Mouse (Mus musculus) intestine, embryonic 16.5 days (tissue): ENCODE results near the gene Pou3f1. TPM values are rescaled to one million over a fixed set of nuclear protein-coding genes. Genes with fewer than 3 reads are reported as not detected.

Source experiments
- ATAC-seq: fragments of 200-750 bp; cut with Nextera tagmentation; 2 replicates; pipeline ENCODE4 v1.8.0; 2017; ENCODE audit warnings: moderate TSS enrichment, moderate library complexity
- H3K27ac ChIP-seq: fragments of 300-500 bp; sonication (generic); 2 replicates; pipeline ENCODE4 v1.5.1; 2014; ENCODE audit warnings: mild to moderate bottlenecking, low read length
- H3K27me3 ChIP-seq: fragments of 300-500 bp; sonication (generic); replicated peaks from 2 replicates; pipeline ENCODE4 v1.6.1; 2014; ENCODE audit warnings: low read length, control low read depth, mixed read lengths; ENCODE audit not compliant: control insufficient read depth, insufficient read depth
- H3K36me3 ChIP-seq: fragments of 300-500 bp; sonication (generic); 2 replicates; pipeline ENCODE4 v1.6.1; 2014; ENCODE audit warnings: low read length, control low read depth; ENCODE audit not compliant: control insufficient read depth, insufficient read depth
- H3K4me1 ChIP-seq: fragments of 300-500 bp; sonication (generic); 2 replicates; pipeline ENCODE4 v1.6.1; 2014; ENCODE audit warnings: low read length, control low read depth, mixed read lengths; ENCODE audit not compliant: control insufficient read depth, insufficient read depth
- H3K4me2 ChIP-seq: fragments of 300-500 bp; sonication (generic); 2 replicates; pipeline ENCODE4 v1.6.1; 2014; ENCODE audit warnings: low read depth, low read length, control low read depth
- H3K4me3 ChIP-seq: fragments of 300-500 bp; sonication (generic); 2 replicates; pipeline ENCODE4 v1.5.1; 2014; ENCODE audit warnings: mild to moderate bottlenecking, low read length
- H3K9ac ChIP-seq: fragments of 300-500 bp; sonication (generic); 2 replicates; pipeline ENCODE4 v1.6.1; 2014; ENCODE audit warnings: low read depth, low read length
- H3K9me3 ChIP-seq: fragments of 300-500 bp; sonication (generic); 2 replicates; pipeline ENCODE4 v1.6.1; 2016; ENCODE audit warnings: low read length, control low read depth; ENCODE audit not compliant: control insufficient read depth
- WGBS: fragments of 180-500 bp; shearing (Covaris S2); extraction: QIAGEN DNeasy Blood & Tissue Kit; methylation state at CpG from one replicate; pipeline ENCODE4 v1.1.7; 2014; 5-methylcytosine and 5-hydroxymethylcytosine counted together
- polyA plus RNA-seq: library from polyadenylated mRNA; unstranded; fragments of >200 nt; fragmentation: Nextera tagmentation; extraction: Ambion mirVana; gene quantifications from 2 replicates; pipeline ENCODE4 v1.2.1, GENCODE M21; 2015

The Pou3f1 gene
- polyA plus RNA-seq, 1 experiment from 2014 or later: 0.04 TPM

DNA sequence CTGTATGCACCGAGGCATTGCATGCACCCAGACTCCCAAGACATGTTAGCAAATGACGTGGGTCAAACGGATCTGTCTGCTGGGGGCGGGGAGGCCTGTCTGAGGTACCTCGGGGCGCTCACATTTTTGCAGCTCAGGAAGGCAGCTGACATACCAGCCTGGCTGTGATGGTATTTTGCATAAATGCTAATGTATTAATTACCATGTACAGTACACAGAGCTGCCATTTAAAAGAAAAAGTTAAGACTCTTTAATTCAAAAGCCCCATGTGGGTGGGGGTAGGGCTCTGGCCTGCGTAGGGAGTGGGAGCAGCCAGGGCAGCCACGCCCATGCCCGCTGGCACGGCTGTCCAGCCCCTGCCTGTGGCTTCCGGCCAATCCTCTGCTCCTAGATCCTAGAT is 35.2 kb upstream of the Pou3f1 start:
- Histone ChIP-seq H3K9ac (no peak overlapping the region), H3K4me2 (no peak overlapping the region), H3K4me1 (no peaks in the 10 kb centered on the region; the same call in 1 of the 2 replicates), H3K27ac (no peak overlapping the region), H3K9me3 (no peaks in the 10 kb centered on the region), H3K27me3 (no peaks in the 10 kb centered on the region), H3K36me3 (no peaks in the 10 kb centered on the region), H3K4me3 (no peak overlapping the region)
- 70% methylated on average over 11 of the region's 11 CpGs for WGBS
- ATAC-seq: no peak

DNA sequence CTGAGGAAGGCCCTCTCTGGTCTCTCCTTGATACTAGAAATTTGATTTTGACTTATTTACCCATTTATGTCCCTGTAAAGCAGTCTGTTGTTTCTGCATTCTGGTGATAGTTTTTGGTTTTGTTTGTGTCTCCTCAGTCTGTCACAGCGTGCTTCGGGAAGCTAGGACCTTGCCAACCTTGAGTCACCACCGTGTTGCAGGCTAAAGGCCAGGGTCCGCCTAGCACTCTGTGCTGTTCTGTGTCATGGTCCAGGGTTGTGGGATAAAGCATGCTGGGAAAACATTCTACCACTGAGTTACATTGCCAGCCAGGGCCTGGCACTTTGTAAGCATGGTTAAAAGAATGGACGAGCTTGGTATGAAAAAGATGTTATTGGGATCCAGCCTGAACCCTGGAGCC is 34.0 kb upstream of the Pou3f1 start:
- Histone ChIP-seq H3K36me3 (no peaks in the 10 kb centered on the region), H3K9me3 (no peaks in the 10 kb centered on the region), H3K9ac (no peak overlapping the region), H3K4me2 (no peak overlapping the region), H3K4me3 (no peak overlapping the region), H3K27me3 (no peaks in the 10 kb centered on the region), H3K4me1 (no peaks in the 10 kb centered on the region; the same call in 1 of the 2 replicates), H3K27ac (no peak overlapping the region)
- no peak for ATAC-seq
- whole genome bisulfite sequencing: 91% methylated on average over 5 of the region's 5 CpGs

DNA sequence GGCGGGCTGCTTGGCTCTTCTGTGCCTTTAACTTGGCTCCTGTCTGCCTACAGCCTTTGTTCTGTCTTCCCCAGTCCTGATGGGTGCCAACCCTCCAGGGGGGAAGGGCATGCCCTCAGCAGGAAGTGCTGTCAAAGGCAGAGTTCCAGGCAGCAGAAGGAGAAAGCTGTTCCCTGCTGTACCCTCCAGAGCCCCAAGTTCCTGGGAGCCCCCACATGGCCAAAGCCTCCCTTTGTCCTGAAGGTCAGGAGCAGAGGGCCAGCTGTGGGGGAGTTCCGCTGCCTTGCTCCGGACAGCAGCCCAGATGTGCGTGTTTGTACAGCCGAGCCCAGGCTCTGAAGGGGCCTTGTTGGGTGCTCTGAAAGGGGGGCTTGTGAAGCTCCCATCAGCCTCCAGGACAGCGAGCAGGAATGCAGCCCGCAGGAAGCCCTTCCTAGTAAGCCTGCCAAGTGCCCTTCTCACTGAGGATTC is 32.5 kb upstream of the Pou3f1 start:
- H3K9me3 ChIP-seq: no peaks in the 10 kb centered on the region
- H3K27ac ChIP-seq: no peak overlapping the region
- no peak for ATAC-seq
- H3K9ac ChIP-seq: no peak overlapping the region
- H3K36me3 ChIP-seq: no peaks in the 10 kb centered on the region
- H3K27me3 ChIP-seq: no peaks in the 10 kb centered on the region
- H3K4me1 ChIP-seq: no peaks in the 10 kb centered on the region; the same call in 1 of the 2 replicates
- 37% methylated on average over 7 of the region's 7 CpGs for WGBS
- H3K4me3 ChIP-seq: no peak overlapping the region
- no peak overlapping the region for H3K4me2 ChIP-seq

DNA sequence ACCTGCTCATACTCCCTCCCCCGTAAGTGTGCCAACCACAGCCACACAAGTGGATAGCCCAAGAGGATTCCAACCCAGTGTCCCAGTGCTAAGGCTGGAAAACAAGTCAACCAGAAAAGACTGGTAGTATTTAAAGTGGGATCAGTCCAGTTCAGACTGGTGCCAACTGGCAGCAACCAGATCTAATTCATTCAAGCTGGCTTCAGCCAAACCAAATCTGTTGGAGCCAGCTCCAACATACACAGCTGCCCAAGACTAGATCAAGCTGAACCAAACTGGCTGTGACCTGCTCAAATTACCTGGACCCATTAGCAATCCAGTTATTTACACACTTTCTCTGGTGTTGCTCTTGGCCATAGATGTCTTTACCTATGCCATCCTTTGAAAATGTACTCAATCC is 29.8 kb upstream of the Pou3f1 start:
- WGBS: 84% methylated on average over 1 of the region's 1 CpGs
- H3K9me3 ChIP-seq: no peaks in the 10 kb centered on the region
- no peaks in the 10 kb centered on the region; the same call in 1 of the 2 replicates for H3K4me1 ChIP-seq
- H3K4me3 ChIP-seq: no peak overlapping the region
- H3K4me2 ChIP-seq: no peak overlapping the region
- no peaks in the 10 kb centered on the region for H3K27me3 ChIP-seq
- H3K36me3 ChIP-seq: no peaks in the 10 kb centered on the region
- H3K9ac ChIP-seq: no peak overlapping the region
- ATAC-seq: no peak
- H3K27ac ChIP-seq: no peak overlapping the region

DNA sequence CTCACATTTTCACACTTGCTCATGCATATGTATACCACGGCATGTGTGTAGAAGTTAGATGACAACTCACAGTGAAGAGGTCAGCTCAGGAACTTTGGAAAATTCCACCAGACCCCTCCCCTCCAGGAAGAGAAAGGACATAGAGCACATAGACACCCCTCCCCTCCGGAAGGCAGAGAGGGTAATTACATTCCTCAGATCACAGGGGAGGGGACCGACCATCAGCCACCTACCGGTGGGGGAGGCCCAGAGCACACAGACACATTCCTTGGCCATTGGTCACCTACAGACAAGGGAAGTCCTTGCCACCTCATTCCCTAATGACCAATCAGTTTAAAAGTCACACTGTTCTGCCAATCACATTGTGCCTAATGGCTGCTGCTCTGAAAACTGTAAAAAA is 25.2 kb upstream of the Pou3f1 start:
- H3K9ac ChIP-seq: no peak overlapping the region
- no peaks in the 10 kb centered on the region for H3K9me3 ChIP-seq
- H3K4me3 ChIP-seq: no peak overlapping the region
- H3K27me3 ChIP-seq: no peaks in the 10 kb centered on the region
- no peak overlapping the region for H3K4me2 ChIP-seq
- H3K4me1 ChIP-seq: no peaks in the 10 kb centered on the region
- WGBS: 49% methylated on average over 4 of the region's 4 CpGs
- H3K36me3 ChIP-seq: no peaks in the 10 kb centered on the region
- no peak overlapping the region for H3K27ac ChIP-seq
- no peak for ATAC-seq

DNA sequence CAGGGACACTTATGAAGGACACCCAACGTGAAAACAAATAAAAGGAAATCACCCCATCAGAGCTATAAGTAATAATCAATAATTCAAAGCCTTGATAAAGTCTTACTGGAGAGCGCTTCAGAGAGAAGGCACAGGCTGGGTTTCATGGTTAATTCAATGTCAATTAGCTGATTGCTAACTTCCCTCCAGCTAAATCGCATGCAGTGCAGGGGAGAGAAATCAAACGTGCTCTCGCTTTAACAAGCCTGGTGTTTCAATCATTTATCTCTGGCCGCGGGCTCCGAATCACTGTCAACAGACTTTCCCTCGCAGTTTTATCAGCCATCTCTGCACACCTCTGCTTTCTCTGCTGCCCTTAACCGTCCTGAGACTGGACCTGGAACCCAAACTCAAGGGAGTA is 23.8 kb upstream of the Pou3f1 start:
- WGBS: 57% methylated on average over 10 of the region's 10 CpGs
- no peaks in the 10 kb centered on the region for H3K27me3 ChIP-seq
- no peak overlapping the region for H3K9ac ChIP-seq
- no peak overlapping the region for H3K4me2 ChIP-seq
- ATAC-seq: no peak
- no peak overlapping the region for H3K4me3 ChIP-seq
- H3K27ac ChIP-seq: no peak overlapping the region
- no peaks in the 10 kb centered on the region for H3K36me3 ChIP-seq
- H3K9me3 ChIP-seq: no peaks in the 10 kb centered on the region
- no peaks in the 10 kb centered on the region for H3K4me1 ChIP-seq

DNA sequence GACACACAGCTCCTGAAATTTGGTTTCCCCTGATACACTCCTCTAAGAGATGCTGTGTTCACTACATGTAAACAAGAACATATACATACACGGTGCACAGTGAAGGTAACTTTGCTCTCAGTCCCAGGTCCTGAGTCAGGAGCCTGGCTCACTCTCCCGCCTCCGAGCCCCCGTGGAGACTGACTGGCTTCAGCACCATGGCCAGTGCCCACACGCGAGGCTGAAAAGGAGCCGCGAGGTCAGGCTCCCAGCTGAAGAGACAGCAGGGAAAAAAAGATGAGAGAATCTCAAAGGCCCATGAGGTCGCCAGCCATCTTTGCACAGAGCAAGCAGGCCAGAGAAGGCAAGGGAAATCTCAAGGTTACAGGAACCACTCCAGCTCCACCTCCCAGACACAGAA is 23.3 kb upstream of the Pou3f1 start:
- no peak overlapping the region for H3K27ac ChIP-seq
- ATAC-seq: no peak
- H3K36me3 ChIP-seq: no peaks in the 10 kb centered on the region
- H3K9me3 ChIP-seq: no peaks in the 10 kb centered on the region
- H3K9ac ChIP-seq: no peak overlapping the region
- no peaks in the 10 kb centered on the region for H3K4me1 ChIP-seq
- H3K4me3 ChIP-seq: no peak overlapping the region
- H3K4me2 ChIP-seq: no peak overlapping the region
- H3K27me3 ChIP-seq: no peaks in the 10 kb centered on the region
- 4% methylated on average over 9 of the region's 9 CpGs for WGBS

DNA sequence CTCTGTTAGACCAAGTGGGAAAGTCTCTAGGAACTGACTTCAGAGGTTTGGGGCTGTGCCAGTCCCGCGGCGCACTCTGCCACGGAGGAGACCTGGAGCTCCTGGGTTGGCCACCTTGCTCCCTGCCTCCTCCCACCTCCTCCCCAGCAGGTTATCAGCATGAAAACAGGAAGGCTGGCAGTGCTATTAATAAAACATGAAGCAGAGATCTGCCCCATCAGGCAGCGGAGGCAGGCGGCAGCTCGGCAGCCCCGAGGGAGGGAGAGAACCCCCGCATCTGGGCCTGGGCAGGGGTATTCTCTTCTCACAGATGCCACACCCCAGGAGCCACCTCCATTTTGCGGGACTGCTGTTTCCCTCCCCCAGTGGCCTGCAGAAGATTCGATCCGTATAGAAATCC is 16.9 kb upstream of the Pou3f1 start:
- H3K9me3 ChIP-seq: no peaks in the 10 kb centered on the region
- H3K27ac ChIP-seq: no peak overlapping the region
- H3K36me3 ChIP-seq: no peaks in the 10 kb centered on the region
- no peak overlapping the region for H3K4me3 ChIP-seq
- H3K9ac ChIP-seq: no peak overlapping the region
- H3K4me1 ChIP-seq: no peaks in the 10 kb centered on the region
- WGBS: 18% methylated on average over 12 of the region's 12 CpGs
- peaks cover 11% of the 10 kb centered on the region for H3K27me3 ChIP-seq
- ATAC-seq: no peak
- no peak overlapping the region for H3K4me2 ChIP-seq

DNA sequence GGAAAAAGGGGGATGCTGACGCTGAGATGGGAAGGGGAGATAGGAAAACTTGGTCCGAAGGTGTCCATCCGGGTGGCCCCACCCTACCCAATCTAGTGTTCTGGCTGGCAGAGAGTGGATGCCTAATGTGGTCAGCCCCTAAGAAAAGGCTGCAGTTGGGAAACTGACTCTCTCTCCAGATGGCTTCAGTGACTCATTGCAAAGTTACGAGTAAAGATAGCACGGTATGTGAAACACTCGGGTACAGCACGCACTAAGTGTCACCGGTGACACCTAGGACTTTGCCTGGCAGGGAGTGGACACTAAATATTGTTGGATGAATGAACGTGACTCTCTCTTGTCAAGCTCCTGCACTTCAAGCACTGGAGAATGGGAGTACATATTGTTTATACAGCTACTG is 12.7 kb upstream of the Pou3f1 start:
- 87% methylated on average over 9 of the region's 9 CpGs for whole genome bisulfite sequencing
- no peak overlapping the region for H3K4me3 ChIP-seq
- H3K9ac ChIP-seq: no peak overlapping the region
- no peak for ATAC-seq
- peaks cover 7% of the 10 kb centered on the region; the same call in 1 of the 2 replicates for H3K4me1 ChIP-seq
- H3K27me3 ChIP-seq: peaks cover 13% of the 10 kb centered on the region
- H3K36me3 ChIP-seq: no peaks in the 10 kb centered on the region
- no peak overlapping the region for H3K27ac ChIP-seq
- H3K9me3 ChIP-seq: no peaks in the 10 kb centered on the region
- no peak overlapping the region for H3K4me2 ChIP-seq

DNA sequence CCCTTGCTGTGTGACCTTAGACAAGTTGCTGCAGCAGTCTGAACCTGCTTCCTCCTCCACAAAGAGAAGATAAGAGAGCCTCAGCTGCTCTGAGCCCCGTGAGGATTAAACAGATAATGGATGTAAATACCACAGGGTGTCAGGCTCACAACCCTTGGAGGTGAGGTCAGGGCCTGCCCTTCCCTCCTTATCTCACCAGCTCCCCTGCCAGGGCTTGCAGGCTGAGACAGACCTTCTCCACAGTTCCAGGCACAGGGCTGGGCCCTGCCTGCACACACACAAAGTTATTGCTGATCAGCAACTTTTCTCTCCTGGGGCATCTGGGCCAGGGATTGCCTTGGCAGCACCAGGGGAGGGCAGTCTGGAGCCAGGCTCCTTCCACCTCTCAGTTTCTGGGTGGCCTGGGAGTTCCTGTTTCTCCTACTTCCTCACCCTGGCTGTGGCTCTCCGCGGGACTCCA is 11.6 kb upstream of the Pou3f1 start:
- Histone ChIP-seq H3K27ac (no peak overlapping the region), H3K9me3 (no peaks in the 10 kb centered on the region), H3K4me3 (no peak overlapping the region), H3K9ac (no peak overlapping the region), H3K36me3 (no peaks in the 10 kb centered on the region), H3K4me2 (no peak overlapping the region), H3K4me1 (peaks cover 7% of the 10 kb centered on the region; the same call in 1 of the 2 replicates), H3K27me3 (peaks cover 9% of the 10 kb centered on the region; the same call in 1 of the 2 replicates)
- WGBS: 16% methylated on average over 3 of the region's 3 CpGs
- peak; percentile 75 for ATAC-seq
